Mouse (Mus musculus): ENCODE results near the gene Rpl39l.

- no peak for TF ChIP-seq EP300 (IDR thresholded peaks at IDR 0.05; ENCODE audit: low read depth)
- TF ChIP-seq CTCF (IDR thresholded peaks at IDR 0.05; ENCODE audit: low read depth) = no peak
These were observed 22.9 kb downstream of the Rpl39l start, which contains the start of gene Atf7ip2 for GRCm38 (mm10) chr16:10192679-10193506.
